Mouse (Mus musculus): ENCODE measurements around the gene Tmem274. TPM values are rescaled to one million over a fixed set of nuclear protein-coding genes. Genes with fewer than 3 reads are reported as not detected.
"Not testable (repeated sequence)": the region's sequence is repeated elsewhere in the genome, so short reads cannot be mapped to it uniquely, and the experiment has no call there.

Gene Tmem274
- polyA plus RNA-seq (2015; fragmentation: Nextera tagmentation; extraction: Ambion mirVana), result 0.35 and 0.48 TPM in 2 replicates

GRCm38 (mm10) chr4:149477078-149477477 lies at the start of gene Tmem274:
Gene Tmem274 (plus strand): TSS chr4:149477378.
- no peaks in the 10 kb centered on the region; the same call in 1 of the 2 replicates for H3K4me1 ChIP-seq (replicated peaks)
- H3K4me3 ChIP-seq, result no peak within 1 kb of the TSS
- no peaks in the 10 kb centered on the region for H3K9me3 ChIP-seq (replicated peaks)
- 82% methylated on average over 11 of the region's 11 CpGs for WGBS
- no peak within 1 kb of the TSS for H3K4me2 ChIP-seq
- H3K36me3 ChIP-seq, result peaks cover 20% of the 10 kb centered on the region
- no peak within 1 kb of the TSS for H3K9ac ChIP-seq
- no peaks in the 10 kb centered on the region for H3K27me3 ChIP-seq
- ATAC-seq (replicated peaks; ENCODE audit: insufficient number of reproducible peaks, insufficient read depth, low FRiP score, low read depth), result no peak
- no peak within 1 kb of the TSS for H3K27ac ChIP-seq

GRCm38 (mm10) chr4:149429592-149429991 lies 47.6 kb upstream of the Tmem274 start:
- Histone ChIP-seq H3K4me2 (no peak overlapping the region), H3K4me3 (no peak overlapping the region), H3K9me3 (replicated peaks) (no peaks in the 10 kb centered on the region), H3K9ac (no peak overlapping the region), H3K27me3 (no peaks in the 10 kb centered on the region), H3K36me3 (no peaks in the 10 kb centered on the region), H3K4me1 (replicated peaks) (peaks cover 11% of the 10 kb centered on the region), H3K27ac (no peak overlapping the region)
- WGBS, result 75% methylated on average over 5 of the region's 5 CpGs
- no peak for ATAC-seq (replicated peaks; ENCODE audit: insufficient number of reproducible peaks, insufficient read depth, low FRiP score, low read depth)

- H3K9ac ChIP-seq; H3K27ac ChIP-seq; ATAC-seq (replicated peaks; ENCODE audit: insufficient number of reproducible peaks, insufficient read depth, low FRiP score, low read depth); H3K4me3 ChIP-seq; H3K27me3 ChIP-seq; H3K4me1 ChIP-seq (replicated peaks); H3K36me3 ChIP-seq; H3K4me2 ChIP-seq; H3K9me3 ChIP-seq (replicated peaks): not testable (repeated sequence)
- 54% methylated on average over 1 of the region's 1 CpGs for WGBS
Observed at GRCm38 (mm10) chr4:149431887-149432286, 45.3 kb upstream of the Tmem274 start.

GRCm38 (mm10) chr4:149440576-149440975 lies 36.6 kb upstream of the Tmem274 start:
- no peaks in the 10 kb centered on the region for H3K9me3 ChIP-seq (replicated peaks)
- ATAC-seq (replicated peaks; ENCODE audit: insufficient number of reproducible peaks, insufficient read depth, low FRiP score, low read depth), result no peak
- no peaks in the 10 kb centered on the region for H3K27me3 ChIP-seq
- H3K4me1 ChIP-seq (replicated peaks), result peaks cover 16% of the 10 kb centered on the region
- WGBS, result 67% methylated on average over 8 of the region's 8 CpGs
- H3K27ac ChIP-seq, result no peak overlapping the region
- no peak overlapping the region for H3K4me3 ChIP-seq
- no peak overlapping the region for H3K9ac ChIP-seq
- H3K4me2 ChIP-seq, result no peak overlapping the region
- H3K36me3 ChIP-seq, result no peaks in the 10 kb centered on the region

GRCm38 (mm10) chr4:149442436-149442835 lies 34.7 kb upstream of the Tmem274 start:
- no peaks in the 10 kb centered on the region for H3K9me3 ChIP-seq (replicated peaks)
- H3K4me1 ChIP-seq (replicated peaks), result peaks cover 24% of the 10 kb centered on the region
- H3K4me2 ChIP-seq, result no peak overlapping the region
- H3K9ac ChIP-seq, result no peak overlapping the region
- no peak for ATAC-seq (replicated peaks; ENCODE audit: insufficient number of reproducible peaks, insufficient read depth, low FRiP score, low read depth)
- H3K27ac ChIP-seq, result peak overlapping the region; percentile 54
- no peak overlapping the region for H3K4me3 ChIP-seq
- no peaks in the 10 kb centered on the region for H3K27me3 ChIP-seq
- WGBS, result 26% methylated on average over 3 of the region's 3 CpGs
- no peaks in the 10 kb centered on the region for H3K36me3 ChIP-seq

GRCm38 (mm10) chr4:149444465-149444864 lies 32.7 kb upstream of the Tmem274 start:
- Histone ChIP-seq H3K4me3 (no peak overlapping the region), H3K9me3 (replicated peaks) (no peaks in the 10 kb centered on the region), H3K27ac (peak overlapping the region; percentile 84), H3K4me1 (replicated peaks) (peaks cover 24% of the 10 kb centered on the region), H3K27me3 (no peaks in the 10 kb centered on the region), H3K4me2 (0 out of 2 replicates have a peak overlapping the region, but pooled peaks have one; percentile 64), H3K36me3 (no peaks in the 10 kb centered on the region), H3K9ac (peak overlapping the region; percentile 51; the same call in 1 of the 2 replicates)
- WGBS, result 50% methylated on average over 1 of the region's 1 CpGs
- ATAC-seq (replicated peaks; ENCODE audit: insufficient number of reproducible peaks, insufficient read depth, low FRiP score, low read depth), result no peak

GRCm38 (mm10) chr4:149444964-149445701 lies 32.0 kb upstream of the Tmem274 start:
- WGBS, result under 1% methylated on average over 36 of the region's 36 CpGs
- H3K27ac ChIP-seq, result peak overlapping the region; percentile 84

GRCm38 (mm10) chr4:149445868-149446267 lies 31.3 kb upstream of the Tmem274 start:
- Histone ChIP-seq H3K27me3 (no peaks in the 10 kb centered on the region), H3K27ac (peak overlapping the region; percentile 84), H3K9me3 (replicated peaks) (no peaks in the 10 kb centered on the region), H3K36me3 (no peaks in the 10 kb centered on the region), H3K4me2 (peak overlapping the region; percentile 64), H3K9ac (no peak overlapping the region), H3K4me1 (replicated peaks) (peaks cover 24% of the 10 kb centered on the region), H3K4me3 (peak overlapping the region; percentile 40)
- peak; percentile 60 for ATAC-seq (replicated peaks; ENCODE audit: insufficient number of reproducible peaks, insufficient read depth, low FRiP score, low read depth)
- WGBS, result 3% methylated on average over 11 of the region's 11 CpGs

More at GRCm38 (mm10) chr4:149444964-149445701, 32.0 kb upstream of the Tmem274 start:
- Histone ChIP-seq H3K4me3 (peak overlapping the region; percentile 40), H3K9me3 (replicated peaks) (no peaks in the 10 kb centered on the region), H3K36me3 (no peaks in the 10 kb centered on the region), H3K9ac (peak overlapping the region; percentile 51), H3K4me2 (peak overlapping the region; percentile 64), H3K27me3 (no peaks in the 10 kb centered on the region), H3K4me1 (replicated peaks) (peaks cover 24% of the 10 kb centered on the region)
- ATAC-seq (replicated peaks; ENCODE audit: insufficient number of reproducible peaks, insufficient read depth, low FRiP score, low read depth), result peak; percentile 94

GRCm38 (mm10) chr4:149446309-149446708 lies 30.9 kb upstream of the Tmem274 start:
- Histone ChIP-seq H3K4me1 (replicated peaks) (peaks cover 24% of the 10 kb centered on the region), H3K27me3 (no peaks in the 10 kb centered on the region), H3K36me3 (no peaks in the 10 kb centered on the region), H3K4me2 (peak overlapping the region; percentile 64), H3K27ac (peak overlapping the region; percentile 84), H3K9ac (no peak overlapping the region), H3K4me3 (peak overlapping the region; percentile 40; the same call in 1 of the 2 replicates), H3K9me3 (replicated peaks) (no peaks in the 10 kb centered on the region)
- 50% methylated on average over 1 of the region's 1 CpGs for WGBS
- ATAC-seq (replicated peaks; ENCODE audit: insufficient number of reproducible peaks, insufficient read depth, low FRiP score, low read depth), result no peak

GRCm38 (mm10) chr4:149450636-149451035 lies 26.5 kb upstream of the Tmem274 start:
- no peak overlapping the region for H3K4me2 ChIP-seq
- H3K27ac ChIP-seq, result no peak overlapping the region
- H3K9ac ChIP-seq, result no peak overlapping the region
- ATAC-seq (replicated peaks; ENCODE audit: insufficient number of reproducible peaks, insufficient read depth, low FRiP score, low read depth), result no peak
- WGBS, result 73% methylated on average over 3 of the region's 3 CpGs
- no peaks in the 10 kb centered on the region for H3K36me3 ChIP-seq
- H3K4me3 ChIP-seq, result no peak overlapping the region
- no peaks in the 10 kb centered on the region for H3K27me3 ChIP-seq
- no peaks in the 10 kb centered on the region for H3K9me3 ChIP-seq (replicated peaks)
- peaks cover 8% of the 10 kb centered on the region for H3K4me1 ChIP-seq (replicated peaks)

- Histone ChIP-seq H3K4me2 (no peak overlapping the region), H3K9me3 (replicated peaks) (no peaks in the 10 kb centered on the region), H3K9ac (no peak overlapping the region), H3K36me3 (no peaks in the 10 kb centered on the region), H3K27ac (no peak overlapping the region), H3K27me3 (no peaks in the 10 kb centered on the region), H3K4me3 (no peak overlapping the region), H3K4me1 (replicated peaks) (no peaks in the 10 kb centered on the region)
- 81% methylated on average over 4 of the region's 4 CpGs for WGBS
- ATAC-seq (replicated peaks; ENCODE audit: insufficient number of reproducible peaks, insufficient read depth, low FRiP score, low read depth), result no peak
Observed at GRCm38 (mm10) chr4:149453656-149454055, 23.5 kb upstream of the Tmem274 start.

GRCm38 (mm10) chr4:149454263-149454662 lies 22.9 kb upstream of the Tmem274 start:
- no peaks in the 10 kb centered on the region for H3K27me3 ChIP-seq
- no peak for ATAC-seq (replicated peaks; ENCODE audit: insufficient number of reproducible peaks, insufficient read depth, low FRiP score, low read depth)
- H3K9ac ChIP-seq, result no peak overlapping the region
- no peak overlapping the region for H3K4me2 ChIP-seq
- no peaks in the 10 kb centered on the region for H3K36me3 ChIP-seq
- WGBS, result 75% methylated on average over 17 of the region's 17 CpGs
- H3K27ac ChIP-seq, result no peak overlapping the region
- no peaks in the 10 kb centered on the region for H3K4me1 ChIP-seq (replicated peaks)
- no peak overlapping the region for H3K4me3 ChIP-seq
- H3K9me3 ChIP-seq (replicated peaks), result no peaks in the 10 kb centered on the region
